Mouse (Mus musculus) stomach, postnatal 0 days (tissue): ENCODE measurements around the gene Cux2. TPM values are rescaled to one million over a fixed set of nuclear protein-coding genes. Genes with fewer than 3 reads are reported as not detected.
A peak's percentile ranks its signal among the peaks of the same experiment; 100 is the strongest.

ENCODE experiments used
- ATAC-seq: fragments of 200-750 bp; cut with Nextera tagmentation; 2 replicates; pipeline ENCODE4 v1.8.0; 2017; ENCODE audit not compliant: low FRiP score, low TSS enrichment
- DNase-seq: peaks from one replicate; pipeline ENCODE4 v3.0.0-alpha.2; 2016; ENCODE audit warnings: low spot score
- H3K27ac ChIP-seq: fragments of 300-500 bp; sonication (generic); replicated peaks from 2 replicates; pipeline ENCODE4 v1.5.1; 2014; ENCODE audit warnings: mild to moderate bottlenecking, control low read depth
- H3K27me3 ChIP-seq: fragments of 300-500 bp; sonication (generic); 2 replicates; pipeline ENCODE4 v1.6.1; 2014; ENCODE audit warnings: low read length; ENCODE audit not compliant: control insufficient read depth, insufficient read depth
- H3K36me3 ChIP-seq: fragments of 300-500 bp; sonication (generic); 2 replicates; pipeline ENCODE4 v1.6.1; 2014; ENCODE audit warnings: low read length, mixed read lengths; ENCODE audit not compliant: control insufficient read depth, insufficient read depth
- H3K4me1 ChIP-seq: fragments of 300-500 bp; sonication (generic); replicated peaks from 2 replicates; pipeline ENCODE4 v1.6.1; 2014; ENCODE audit warnings: antibody characterized with exemption; ENCODE audit not compliant: control insufficient read depth, insufficient read depth
- H3K4me2 ChIP-seq: fragments of 300-500 bp; sonication (generic); replicated peaks from 2 replicates; pipeline ENCODE4 v1.6.1; 2014; ENCODE audit warnings: low read depth, mild to moderate bottlenecking, control low read depth, moderate library complexity
- H3K4me3 ChIP-seq: fragments of 300-500 bp; sonication (generic); 2 replicates; pipeline ENCODE4 v1.5.1; 2014; ENCODE audit warnings: low read depth, low read length, control low read depth
- H3K9ac ChIP-seq: fragments of 300-500 bp; sonication (generic); 2 replicates; pipeline ENCODE4 v1.6.1; 2014; ENCODE audit warnings: mild to moderate bottlenecking, low read length, control low read depth, mixed read lengths
- H3K9me3 ChIP-seq: fragments of 300-500 bp; sonication (generic); 2 replicates; pipeline ENCODE4 v1.6.1; 2016; ENCODE audit warnings: low read length; ENCODE audit not compliant: control insufficient read depth
- CTCF ChIP-seq: IDR thresholded peaks from 2 replicates; pipeline ENCODE4 v1.5.1; 2016; ENCODE audit warnings: antibody characterized with exemption, low read depth, mild to moderate bottlenecking, moderate library complexity
- EP300 ChIP-seq: optimal IDR thresholded peaks from 2 replicates; pipeline ENCODE3; 2016; ENCODE audit warnings: antibody characterized with exemption
- WGBS: fragments of 180-500 bp; shearing (Covaris S2); extraction: QIAGEN DNeasy Blood & Tissue Kit; methylation state at CpG from one replicate; pipeline ENCODE4 v1.1.7; 2014; 5-methylcytosine and 5-hydroxymethylcytosine counted together
- polyA plus RNA-seq: library from polyadenylated mRNA; unstranded; fragments of >200 nt; fragmentation: Nextera tagmentation; extraction: Ambion mirVana; gene quantifications from 2 replicates; pipeline ENCODE4 v1.2.1, GENCODE M21; 2015

Gene Cux2
- polyA plus RNA-seq, 1 experiment from 2014 or later = 1.2 TPM

DNA sequence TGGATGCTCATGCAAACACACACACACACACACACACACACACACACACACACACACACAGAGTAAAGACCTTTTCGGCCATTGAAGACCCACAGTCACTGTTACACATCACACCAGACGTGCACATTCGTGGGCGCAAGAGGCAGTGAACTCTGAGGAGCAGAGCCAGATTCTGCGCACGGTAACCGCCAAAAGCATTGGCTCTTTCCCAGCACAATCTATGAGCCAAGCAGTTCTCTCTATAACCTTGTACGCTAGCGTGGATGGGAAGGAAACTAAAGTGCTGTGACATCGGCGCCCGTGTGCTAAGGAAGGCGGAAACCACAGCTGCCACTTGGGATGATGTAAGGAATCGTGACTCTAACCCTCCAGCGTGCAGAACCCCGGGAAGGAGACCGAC lies 171.2 kb downstream of the Cux2 start:
- Histone ChIP-seq H3K4me3 (no peak overlapping the region), H3K9me3 (no peaks in the 10 kb centered on the region), H3K27me3 (no peaks in the 10 kb centered on the region), H3K9ac (no peak overlapping the region), H3K4me1 (no peaks in the 10 kb centered on the region), H3K4me2 (no peak overlapping the region), H3K36me3 (no peaks in the 10 kb centered on the region), H3K27ac (no peak overlapping the region)
- no peak for TF ChIP-seq CTCF
- TF ChIP-seq EP300 = no peak
- 73% methylated on average over 17 of the region's 17 CpGs for WGBS
- DNase-seq = no peak
- ATAC-seq = no peak

DNA sequence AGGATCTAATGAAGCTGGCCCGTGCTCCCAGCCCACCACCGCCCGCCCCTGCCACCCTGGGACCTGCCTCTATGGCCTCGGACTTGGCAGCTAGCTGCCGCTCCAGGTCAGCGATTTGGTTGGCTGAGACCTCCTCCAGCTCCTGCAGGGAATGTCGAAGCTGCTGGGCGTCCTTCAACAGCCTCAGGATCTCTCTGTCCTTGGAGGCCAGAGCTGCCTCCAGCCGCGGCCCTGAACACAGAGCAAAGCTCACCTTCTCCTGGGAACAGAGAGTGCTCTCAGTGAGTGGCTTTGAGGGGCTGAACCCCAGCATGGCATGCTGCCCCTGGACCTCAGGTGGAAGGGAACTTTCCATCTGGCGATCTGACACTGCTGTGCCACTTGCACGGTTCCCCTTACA lies 173.0 kb downstream of the Cux2 start:
- no peak overlapping the region for H3K9ac ChIP-seq
- no peaks in the 10 kb centered on the region for H3K36me3 ChIP-seq
- no peak overlapping the region for H3K4me2 ChIP-seq
- no peak for ATAC-seq
- no peaks in the 10 kb centered on the region for H3K9me3 ChIP-seq
- no peak overlapping the region for H3K4me3 ChIP-seq
- no peaks in the 10 kb centered on the region for H3K4me1 ChIP-seq
- H3K27ac ChIP-seq = no peak overlapping the region
- no peak for TF ChIP-seq CTCF
- no peak for TF ChIP-seq EP300
- WGBS = 87% methylated on average over 12 of the region's 12 CpGs
- no peaks in the 10 kb centered on the region for H3K27me3 ChIP-seq
- DNase-seq = no peak

DNA sequence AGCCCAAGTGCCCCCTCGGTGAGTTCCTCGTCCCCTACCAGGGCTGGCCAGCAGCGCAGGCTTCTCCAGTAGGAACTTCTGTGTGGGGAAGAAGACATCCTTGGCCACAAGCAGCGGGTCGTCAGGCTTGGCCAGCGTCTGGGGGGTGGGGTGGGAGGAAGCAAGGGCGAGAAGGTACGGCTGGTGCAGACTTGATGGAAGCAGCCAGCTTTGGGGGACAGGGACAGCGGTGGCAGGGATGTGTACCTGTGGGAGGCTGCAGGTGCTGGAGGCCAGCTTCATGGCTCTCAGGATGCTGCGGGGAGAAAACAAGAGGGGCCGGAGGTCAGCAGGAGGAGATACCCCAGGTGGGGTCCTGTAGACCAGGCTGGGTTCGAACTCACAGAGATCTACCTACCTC lies 174.9 kb downstream of the Cux2 start:
- 85% methylated on average over 12 of the region's 12 CpGs for WGBS
- Histone ChIP-seq H3K9me3 (no peaks in the 10 kb centered on the region), H3K36me3 (no peaks in the 10 kb centered on the region), H3K9ac (no peak overlapping the region), H3K4me1 (no peaks in the 10 kb centered on the region), H3K27me3 (no peaks in the 10 kb centered on the region), H3K27ac (no peak overlapping the region), H3K4me2 (no peak overlapping the region), H3K4me3 (no peak overlapping the region)
- TF ChIP-seq EP300 (no peak), CTCF (no peak)
- ATAC-seq (no peak), DNase-seq (no peak)

DNA sequence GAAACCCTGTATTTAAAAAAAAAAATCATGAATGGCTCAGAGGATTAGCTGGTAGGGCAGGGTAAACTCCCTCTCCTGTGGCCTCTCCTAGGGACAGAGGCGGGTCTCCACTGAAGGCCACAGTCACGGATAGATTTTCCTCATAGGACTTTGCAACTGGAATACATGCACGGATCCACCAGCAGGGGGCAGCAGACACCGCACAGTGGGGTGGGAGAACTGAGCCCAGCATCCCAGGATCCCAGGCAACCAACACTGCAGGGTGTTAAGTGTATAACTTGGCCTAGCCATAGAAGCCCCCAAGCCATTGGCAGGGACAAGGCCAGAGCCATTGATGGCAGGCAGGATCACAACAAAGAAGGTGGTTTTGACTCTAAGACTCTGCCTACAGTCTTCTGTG lies 177.7 kb downstream of the Cux2 start:
- peak; percentile 29; the same call in 1 of the 2 replicates for ATAC-seq
- Histone ChIP-seq H3K27ac (no peak overlapping the region), H3K9me3 (no peaks in the 10 kb centered on the region), H3K4me2 (no peak overlapping the region), H3K4me3 (no peak overlapping the region), H3K9ac (no peak overlapping the region), H3K36me3 (no peaks in the 10 kb centered on the region), H3K27me3 (no peaks in the 10 kb centered on the region), H3K4me1 (no peaks in the 10 kb centered on the region)
- TF ChIP-seq CTCF (peak; percentile 99), EP300 (no peak)
- DNase-seq = peak; percentile 87
- 10% methylated on average over 4 of the region's 4 CpGs for WGBS

GRCm38 (mm10) chr5:121871515-121872030 lies 178.3 kb downstream of the Cux2 start:
- Histone ChIP-seq H3K36me3 (no peaks in the 10 kb centered on the region), H3K4me1 (no peaks in the 10 kb centered on the region), H3K9ac (no peak overlapping the region), H3K4me3 (no peak overlapping the region), H3K9me3 (no peaks in the 10 kb centered on the region), H3K27me3 (no peaks in the 10 kb centered on the region), H3K4me2 (no peak overlapping the region), H3K27ac (no peak overlapping the region)
- 73% methylated on average over 13 of the region's 13 CpGs for WGBS
- ATAC-seq (no peak), DNase-seq (peak; percentile 39)
- TF ChIP-seq CTCF (no peak), EP300 (no peak)

DNA sequence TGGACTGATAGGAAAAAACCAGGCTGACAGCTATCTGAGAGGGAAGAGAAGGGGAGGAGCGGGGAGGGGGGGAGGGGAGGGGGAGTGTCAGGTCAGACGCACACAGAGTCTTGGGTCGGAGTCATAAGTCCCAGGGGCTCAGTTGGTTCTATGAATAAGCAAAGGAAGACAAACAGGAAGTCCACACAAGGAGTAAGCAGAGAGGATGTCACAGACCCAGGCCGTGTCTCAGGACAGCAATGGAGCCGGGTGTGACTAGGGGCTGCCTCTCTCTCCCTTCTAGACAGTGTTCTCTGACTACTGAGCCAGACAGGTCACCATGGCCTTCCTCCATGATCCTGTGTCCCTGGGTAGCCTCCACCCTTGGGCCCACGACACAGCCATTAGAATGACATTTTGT lies 179.1 kb downstream of the Cux2 start:
- ATAC-seq = no peak
- Histone ChIP-seq H3K9me3 (no peaks in the 10 kb centered on the region), H3K4me2 (no peak overlapping the region), H3K27me3 (no peaks in the 10 kb centered on the region), H3K27ac (no peak overlapping the region), H3K4me3 (no peak overlapping the region), H3K4me1 (no peaks in the 10 kb centered on the region), H3K36me3 (no peaks in the 10 kb centered on the region), H3K9ac (no peak overlapping the region)
- WGBS = 62% methylated on average over 6 of the region's 6 CpGs
- no peak for TF ChIP-seq EP300
- TF ChIP-seq CTCF = no peak
- no peak for DNase-seq
